In genomic region chr2:170841441-170841965, GRCm38 (mm10) we compare ENCODE assay signal across 23 mouse cellular contexts.
DNase-seq lines count a peak whose midpoint lies in the region; ATAC-seq lines count a peak whose summit lies in the region.
"Had no signal": no experiment of that assay in that cellular context is flagged by ENCODE, and none has a peak within 500 bp of the region (broad histone marks: within the 10 kb centered on the region; RNA-seq: fewer than 3 reads in every experiment).

No protein-coding gene starts in this region.

- H3K9me3 ChIP-seq in forebrain, embryonic 14.5 days (replicated peaks; ENCODE audit: control insufficient read depth, low read length), result no peaks in the 10 kb centered on the region
- no peaks in the 10 kb centered on the region for H3K9me3 ChIP-seq in forebrain, embryonic 12.5 days
- no peaks in the 10 kb centered on the region for H3K9me3 ChIP-seq in limb, embryonic 13.5 days
- no peaks in the 10 kb centered on the region for H3K9me3 ChIP-seq in limb, embryonic 10.5 days (replicated peaks)
- H3K9me3 ChIP-seq in liver, embryonic 11.5 days (ENCODE audit: control insufficient read depth, low read length), result no peaks in the 10 kb centered on the region
- H3K9me3 ChIP-seq: embryonic facial prominence, embryonic 13.5 days; heart, embryonic 13.5 days; hindbrain, embryonic 15.5 days had no signal

- H3K9ac ChIP-seq in forebrain, embryonic 14.5 days (ENCODE audit: low read length), result no peak overlapping the region
- H3K9ac ChIP-seq in forebrain, embryonic 12.5 days, result no peak overlapping the region
- H3K9ac ChIP-seq in limb, embryonic 13.5 days, result no peak overlapping the region
- H3K9ac ChIP-seq in liver, embryonic 11.5 days (ENCODE audit: low read depth, low read length), result no peak overlapping the region
- H3K9ac ChIP-seq: embryonic facial prominence, embryonic 13.5 days; heart, embryonic 13.5 days; hindbrain, embryonic 15.5 days had no signal

- DNase-seq in embryo, embryonic 10 days (ENCODE audit: low spot score), result peak; percentile 20
- DNase-seq in embryo, embryonic 9.5 days (ENCODE audit: extremely low spot score), result no peak
- DNase-seq in forebrain, embryonic 14.5 days (ENCODE audit: low spot score), result peak; percentile 47
- no peak for DNase-seq in limb, embryonic 10.5 days (ENCODE audit: low spot score)
- DNase-seq in yolk sac, embryonic 10.5 days (ENCODE audit: low spot score), result peak; percentile 11
- DNase-seq in liver, embryonic 11.5 days (ENCODE audit: low spot score), result no peak
- DNase-seq: adrenal gland, postnatal 10 days; B cell, adult 2 months; cerebellum, adult 11-12 months; cerebellum, adult 9-10 months; cerebellum, postnatal 25 days; gastrocnemius, postnatal 25 days; heart, postnatal 36 days; kidney, adult 2 months had no signal

- no peak for ATAC-seq in forebrain, embryonic 14.5 days
- no peak for ATAC-seq in forebrain, embryonic 12.5 days (ENCODE audit: low FRiP score)
- peak; percentile 32; the same call in 1 of the 2 replicates for ATAC-seq in limb, embryonic 13.5 days (ENCODE audit: low FRiP score, low read depth)
- no peak for ATAC-seq in liver, embryonic 11.5 days (replicated peaks; ENCODE audit: low FRiP score)
- ATAC-seq: CD4-positive, CD25-positive, alpha-beta regulatory T cell, adult 4 months; intestine, embryonic 16.5 days had no signal

- no peak overlapping the region for H3K4me2 ChIP-seq in forebrain, embryonic 14.5 days (ENCODE audit: low read length)
- no peak overlapping the region for H3K4me2 ChIP-seq in forebrain, embryonic 12.5 days
- no peak overlapping the region for H3K4me2 ChIP-seq in limb, embryonic 13.5 days (replicated peaks)
- no peak overlapping the region for H3K4me2 ChIP-seq in liver, embryonic 11.5 days
- H3K4me2 ChIP-seq: embryonic facial prominence, embryonic 13.5 days; heart, embryonic 13.5 days; hindbrain, embryonic 15.5 days had no signal

- no peaks in the 10 kb centered on the region for H3K27me3 ChIP-seq in forebrain, embryonic 14.5 days (replicated peaks; ENCODE audit: control insufficient read depth, insufficient read depth, low read length)
- peaks cover 6% of the 10 kb centered on the region; the same call in 1 of the 2 replicates for H3K27me3 ChIP-seq in forebrain, embryonic 12.5 days
- H3K27me3 ChIP-seq in limb, embryonic 13.5 days, result no peaks in the 10 kb centered on the region
- H3K27me3 ChIP-seq in limb, embryonic 10.5 days (ENCODE audit: low read depth, poor library complexity, severe bottlenecking), result no peaks in the 10 kb centered on the region
- H3K27me3 ChIP-seq in liver, embryonic 11.5 days (replicated peaks; ENCODE audit: control insufficient read depth, insufficient read depth, low read length), result no peaks in the 10 kb centered on the region
- H3K27me3 ChIP-seq: embryonic facial prominence, embryonic 13.5 days; heart, embryonic 13.5 days; hindbrain, embryonic 15.5 days had no signal

- H3K4me3 ChIP-seq in forebrain, embryonic 14.5 days (ENCODE audit: low read depth, low read length), result no peak overlapping the region
- H3K4me3 ChIP-seq in forebrain, embryonic 12.5 days (replicated peaks), result no peak overlapping the region
- no peak overlapping the region for H3K4me3 ChIP-seq in limb, embryonic 13.5 days
- H3K4me3 ChIP-seq in limb, embryonic 10.5 days, result no peak overlapping the region
- no peak overlapping the region for H3K4me3 ChIP-seq in liver, embryonic 11.5 days (ENCODE audit: low read depth, low read length)
- H3K4me3 ChIP-seq: embryonic facial prominence, embryonic 13.5 days; erythroblast, embryonic 14.5 days; heart, embryonic 13.5 days; hindbrain, embryonic 15.5 days had no signal

- H3K27ac ChIP-seq in forebrain, embryonic 14.5 days (ENCODE audit: low read depth, low read length), result no peak overlapping the region
- no peak overlapping the region for H3K27ac ChIP-seq in forebrain, embryonic 12.5 days
- H3K27ac ChIP-seq in limb, embryonic 13.5 days, result no peak overlapping the region
- H3K27ac ChIP-seq in limb, embryonic 10.5 days, result no peak overlapping the region
- no peak overlapping the region for H3K27ac ChIP-seq in liver, embryonic 11.5 days (ENCODE audit: low read depth, low read length)
- H3K27ac ChIP-seq: embryonic facial prominence, embryonic 13.5 days; heart, embryonic 13.5 days; hindbrain, embryonic 15.5 days had no signal

- H3K4me1 ChIP-seq in forebrain, embryonic 14.5 days (ENCODE audit: control insufficient read depth, insufficient read depth, low read length), result peaks cover 25% of the 10 kb centered on the region
- H3K4me1 ChIP-seq in forebrain, embryonic 12.5 days, result peaks cover 30% of the 10 kb centered on the region
- H3K4me1 ChIP-seq in limb, embryonic 13.5 days, result no peaks in the 10 kb centered on the region; the same call in 1 of the 2 replicates
- H3K4me1 ChIP-seq in limb, embryonic 10.5 days, result peaks cover 26% of the 10 kb centered on the region
- H3K4me1 ChIP-seq in liver, embryonic 11.5 days (replicated peaks; ENCODE audit: control insufficient read depth, insufficient read depth, low read length), result no peaks in the 10 kb centered on the region

- H3K36me3 ChIP-seq in forebrain, embryonic 14.5 days (ENCODE audit: control insufficient read depth, insufficient read depth, low read length), result no peaks in the 10 kb centered on the region
- no peaks in the 10 kb centered on the region for H3K36me3 ChIP-seq in forebrain, embryonic 12.5 days (replicated peaks)
- H3K36me3 ChIP-seq in limb, embryonic 13.5 days, result no peaks in the 10 kb centered on the region
- no peaks in the 10 kb centered on the region for H3K36me3 ChIP-seq in limb, embryonic 10.5 days
- H3K36me3 ChIP-seq in liver, embryonic 11.5 days (ENCODE audit: control insufficient read depth, insufficient read depth, low read length), result no peaks in the 10 kb centered on the region
- H3K36me3 ChIP-seq: embryonic facial prominence, embryonic 13.5 days; G1E; heart, embryonic 13.5 days; hindbrain, embryonic 15.5 days had no signal

- WGBS in forebrain, embryonic 14.5 days, result 56% methylated on average over 13 of the region's 13 CpGs
- WGBS in forebrain, embryonic 12.5 days, result 71% methylated on average over 13 of the region's 13 CpGs
- 71% methylated on average over 13 of the region's 13 CpGs for WGBS in limb, embryonic 13.5 days
- 84% methylated on average over 13 of the region's 13 CpGs for WGBS in limb, embryonic 10.5 days
- 77% methylated on average over 13 of the region's 13 CpGs for WGBS in liver, embryonic 11.5 days

Comparison
In these comparisons a context has a peak if more than half of its experiments do, and no peak if none do; other contexts are left out.
1. DNase-seq: peak in embryo, embryonic 10 days (single experiment), forebrain, embryonic 14.5 days (single experiment) and yolk sac, embryonic 10.5 days (single experiment); none in embryo, embryonic 9.5 days (single experiment), limb, embryonic 10.5 days (single experiment) and liver, embryonic 11.5 days (single experiment).